Mouse (Mus musculus): ENCODE data around the gene Loxl1.
A peak's percentile ranks its signal among the peaks of the same experiment; 100 is the strongest.
"Not testable (repeated sequence)": the region's sequence is repeated elsewhere in the genome, so short reads cannot be mapped to it uniquely, and the experiment has no call there.

Gene Loxl1

GRCm38 (mm10) chr9:58275797-58276196 is 37.2 kb downstream of the Loxl1 start:
- peak; percentile 14 for DNase-seq (ENCODE audit: low spot score)

DNA sequence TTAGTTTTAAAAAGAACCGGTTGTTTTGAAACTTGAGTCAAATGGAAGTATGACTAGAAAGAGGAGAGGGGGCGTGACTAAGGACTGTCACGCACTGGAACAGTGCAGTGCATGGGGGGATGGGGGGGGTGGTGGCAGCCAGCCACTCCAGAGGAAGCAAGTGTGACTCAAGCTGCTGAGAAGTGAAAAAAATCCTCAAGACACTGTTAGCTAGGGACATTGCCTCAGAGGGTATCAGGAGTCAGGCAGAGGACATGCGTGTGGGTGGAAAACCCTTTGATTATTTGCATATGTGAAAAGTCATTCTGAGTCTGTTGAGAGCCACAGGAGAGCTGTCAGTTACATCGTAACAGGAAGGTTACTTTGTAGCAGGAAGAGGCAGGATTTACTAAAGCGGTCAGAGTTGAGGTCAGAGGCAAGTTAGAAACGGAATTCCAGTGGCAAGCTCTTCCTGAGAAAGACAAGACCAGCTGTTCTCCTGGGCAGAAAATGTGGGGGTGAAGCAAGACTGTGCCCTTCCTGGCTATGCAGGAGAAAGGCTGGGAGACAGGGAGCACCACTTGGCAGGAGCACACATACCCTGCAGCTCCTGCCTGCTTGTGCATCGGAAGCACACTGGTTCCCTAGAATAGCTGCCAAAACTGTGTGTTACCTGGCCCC is 37.7 kb downstream of the Loxl1 start:
- DNase-seq (ENCODE audit: low spot score) = peak; percentile 58

DNA sequence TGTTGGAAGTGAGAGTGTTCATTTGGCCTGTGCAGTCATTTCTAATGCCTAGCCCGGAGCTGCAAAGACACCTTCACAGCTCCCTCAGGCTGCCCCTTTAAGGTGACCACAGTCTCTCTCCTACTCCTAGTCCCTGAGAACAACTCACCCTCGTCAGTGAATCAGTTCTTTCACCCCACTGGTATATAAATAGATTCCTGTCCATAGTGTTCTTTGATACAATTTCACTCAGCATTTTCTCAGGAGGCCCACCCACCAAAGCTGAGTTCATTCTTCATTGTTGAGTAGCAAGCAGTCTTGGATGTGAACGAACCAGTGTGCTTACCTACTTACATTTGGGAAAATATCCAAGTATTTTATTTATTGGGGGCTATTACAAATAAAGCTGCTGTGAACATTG is 38.4 kb downstream of the Loxl1 start:
- DNase-seq (ENCODE audit: low spot score) = no peak

- DNase-seq (ENCODE audit: low spot score) = no peak
Observed at GRCm38 (mm10) chr9:58274101-58274604, 38.8 kb downstream of the Loxl1 start.

- DNase-seq (ENCODE audit: low spot score) = no peak
Observed at GRCm38 (mm10) chr9:58272855-58273254, 40.1 kb downstream of the Loxl1 start.

DNA sequence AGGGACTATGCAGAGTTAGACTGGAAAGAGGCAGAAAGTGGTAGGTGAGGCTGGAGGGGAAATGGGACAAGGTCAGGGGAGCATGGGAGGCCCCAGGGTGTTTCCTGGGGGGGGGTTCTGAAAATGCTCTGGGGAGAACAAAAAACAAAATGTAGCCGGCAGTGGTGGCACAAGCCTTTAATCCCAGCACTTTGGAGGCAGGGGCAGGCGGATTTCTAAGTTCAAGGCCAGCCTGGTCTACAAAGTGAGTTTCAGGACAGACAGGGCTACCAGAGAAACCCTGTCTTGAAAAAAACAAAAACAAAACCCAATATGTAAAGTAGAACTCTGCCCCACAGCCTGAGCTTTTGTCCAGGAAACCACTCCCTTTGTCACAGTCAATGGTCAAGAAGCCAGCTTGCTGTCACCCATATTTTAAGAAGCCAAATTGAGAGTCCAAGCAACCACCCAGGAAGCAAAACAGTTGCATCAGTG is 40.9 kb downstream of the Loxl1 start:
- DNase-seq (ENCODE audit: low spot score) = no peak

DNA sequence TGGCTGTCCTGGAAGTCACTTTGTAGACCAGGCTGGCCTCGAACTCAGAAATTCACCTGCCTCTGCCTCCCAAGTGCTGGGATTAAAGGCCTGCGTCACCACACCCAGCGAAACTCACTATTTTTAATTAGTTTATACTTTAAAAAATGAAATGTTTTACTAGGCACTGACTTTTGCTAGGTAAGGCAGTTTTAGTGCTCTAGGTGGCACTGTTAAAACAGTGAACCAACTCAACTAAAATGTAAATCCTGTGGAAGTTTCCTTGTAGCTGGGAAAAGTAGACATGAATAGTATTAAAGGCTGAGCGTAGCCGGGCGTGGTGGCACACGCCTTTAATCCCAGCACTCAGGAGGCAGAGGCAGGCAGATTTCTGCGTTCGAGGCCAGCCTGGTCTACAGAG is 41.4 kb downstream of the Loxl1 start:
- not testable (repeated sequence) for DNase-seq (ENCODE audit: low spot score)

GRCm38 (mm10) chr9:58271109-58271508 is 41.9 kb downstream of the Loxl1 start:
- DNase-seq (ENCODE audit: low spot score) = no peak

- no peak for DNase-seq (ENCODE audit: low spot score)
Observed at GRCm38 (mm10) chr9:58270081-58270480, 42.9 kb downstream of the Loxl1 start.

- peak; percentile 40 for DNase-seq (ENCODE audit: low spot score)
Observed at GRCm38 (mm10) chr9:58268384-58269313, 44.3 kb downstream of the Loxl1 start.

- DNase-seq (ENCODE audit: low spot score) = no peak
Observed at GRCm38 (mm10) chr9:58267046-58267445, 45.9 kb downstream of the Loxl1 start.

- DNase-seq (ENCODE audit: low spot score) = no peak
Observed at GRCm38 (mm10) chr9:58266571-58267011, 46.4 kb downstream of the Loxl1 start.

GRCm38 (mm10) chr9:58265368-58265767 is 47.6 kb downstream of the Loxl1 start:
- DNase-seq (ENCODE audit: low spot score) = no peak

- no peak for DNase-seq (ENCODE audit: low spot score)
Observed at GRCm38 (mm10) chr9:58262507-58262906, 50.5 kb downstream of the Loxl1 start.

DNA sequence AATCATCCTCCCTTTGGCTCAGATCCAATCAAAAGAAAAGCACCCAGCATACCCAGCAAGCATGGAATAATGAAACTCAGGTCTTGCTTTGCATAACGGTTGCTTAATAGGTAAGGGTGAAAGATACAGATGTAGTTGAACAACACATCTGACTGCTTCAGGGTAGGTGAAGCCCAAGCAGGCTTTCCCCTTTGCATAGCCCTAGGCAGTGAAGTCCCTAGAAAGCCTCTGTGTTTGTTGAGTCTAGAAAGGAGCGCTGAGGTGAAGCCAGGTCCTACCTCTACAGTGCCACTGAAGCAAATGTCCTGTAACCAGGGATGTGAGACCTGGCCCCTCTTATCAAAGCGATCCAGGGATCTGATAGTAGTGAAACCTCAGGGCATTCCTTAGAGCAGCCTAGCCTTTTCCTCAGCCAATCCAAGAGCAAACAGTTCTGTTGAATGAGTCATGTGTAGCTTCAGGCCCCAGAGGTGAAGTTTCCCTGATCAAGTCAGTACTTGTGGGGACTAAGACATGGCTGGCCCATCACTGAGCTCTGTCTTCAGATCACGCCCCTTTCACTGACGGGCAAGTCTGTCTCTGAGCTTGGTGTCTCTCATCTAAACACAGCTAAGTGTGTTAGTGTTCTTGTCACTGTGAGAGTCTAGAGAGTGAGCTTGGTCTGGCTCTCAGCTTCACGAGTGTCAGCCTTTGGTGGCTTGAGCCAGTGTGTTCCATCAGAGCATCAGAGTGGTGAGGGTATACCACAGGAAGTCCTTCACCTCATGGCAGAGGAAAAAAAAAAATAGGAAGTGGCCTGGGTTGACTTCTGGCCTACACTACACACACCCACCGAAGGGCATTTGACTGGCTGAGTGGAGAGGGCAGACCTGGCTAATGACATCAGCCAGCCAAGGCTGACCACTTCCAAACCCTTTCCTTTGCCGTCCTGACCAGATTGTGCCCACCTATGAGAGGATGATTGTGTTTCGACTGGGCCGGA is 57.0 kb downstream of the Loxl1 start:
- no peak for DNase-seq (ENCODE audit: low spot score)

DNA sequence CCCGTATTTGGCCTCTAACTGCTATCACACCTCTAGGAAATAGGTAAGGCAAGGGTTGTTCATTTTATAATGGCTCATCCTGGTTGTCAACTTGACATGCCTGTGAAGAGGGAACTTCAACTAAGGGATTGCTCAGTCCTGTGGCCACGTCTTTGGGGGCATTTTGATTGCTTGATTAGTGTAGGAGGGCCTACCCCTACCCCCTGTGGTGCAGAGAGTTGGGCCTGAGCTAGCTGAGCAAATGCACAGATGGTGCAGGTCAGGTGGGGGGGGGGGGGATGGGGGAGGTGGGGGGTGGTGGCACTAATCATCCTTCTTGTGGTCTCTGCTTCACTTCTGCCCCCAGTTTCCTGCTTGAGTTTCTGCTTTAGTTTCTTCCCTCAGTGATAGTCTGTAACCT is 57.9 kb downstream of the Loxl1 start:
- no peak for DNase-seq (ENCODE audit: low spot score)

- not testable (repeated sequence) for DNase-seq (ENCODE audit: low spot score)
Observed at GRCm38 (mm10) chr9:58253805-58254122, 59.2 kb downstream of the Loxl1 start.

DNA sequence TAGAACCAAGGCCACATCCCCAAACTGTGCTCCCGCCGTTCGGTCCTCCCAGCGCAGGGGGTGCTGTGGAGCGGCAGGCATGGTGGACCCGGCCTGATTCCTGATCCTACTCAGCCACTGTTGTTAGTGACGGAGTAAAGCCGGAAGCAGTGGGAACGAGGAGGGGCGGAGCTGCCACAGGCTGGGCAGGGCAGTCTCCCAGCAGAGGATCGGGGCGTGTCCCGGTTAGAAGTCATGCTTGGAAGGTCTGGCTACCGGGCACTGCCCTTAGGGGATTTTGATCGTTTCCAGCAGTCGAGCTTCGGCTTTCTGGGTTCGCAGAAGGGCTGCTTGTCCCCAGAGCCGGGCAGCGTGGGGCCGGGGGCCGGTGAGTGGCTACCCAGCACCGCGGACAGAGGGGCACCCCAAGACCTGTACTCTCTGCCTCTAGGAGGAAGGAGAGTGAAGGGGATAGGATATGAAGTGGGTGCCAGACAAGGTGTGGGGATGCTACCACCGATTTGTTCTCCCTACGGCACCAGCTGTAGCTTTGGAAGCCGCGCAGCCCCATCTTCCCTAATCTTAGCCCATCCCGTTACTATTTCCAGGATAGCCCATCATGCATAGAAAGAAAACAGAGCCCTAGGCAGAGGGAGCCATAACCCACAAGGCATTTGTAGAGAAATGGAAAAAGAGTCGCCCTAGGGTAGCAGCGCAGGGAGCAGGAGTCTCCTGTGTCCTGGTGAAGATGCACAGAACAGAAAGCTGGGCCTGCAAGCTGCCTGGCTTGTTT is 59.8 kb downstream of the Loxl1 start, which contains the start of gene Stoml1:
TSS of gene Stoml1 (plus strand) at position 132 of the 772 bp plus-strand sequence.
- DNase-seq (ENCODE audit: low spot score) = peak; percentile 93

- not testable (repeated sequence) for DNase-seq (ENCODE audit: low spot score)
Observed at GRCm38 (mm10) chr9:58250730-58251129, 62.3 kb downstream of the Loxl1 start.

DNA sequence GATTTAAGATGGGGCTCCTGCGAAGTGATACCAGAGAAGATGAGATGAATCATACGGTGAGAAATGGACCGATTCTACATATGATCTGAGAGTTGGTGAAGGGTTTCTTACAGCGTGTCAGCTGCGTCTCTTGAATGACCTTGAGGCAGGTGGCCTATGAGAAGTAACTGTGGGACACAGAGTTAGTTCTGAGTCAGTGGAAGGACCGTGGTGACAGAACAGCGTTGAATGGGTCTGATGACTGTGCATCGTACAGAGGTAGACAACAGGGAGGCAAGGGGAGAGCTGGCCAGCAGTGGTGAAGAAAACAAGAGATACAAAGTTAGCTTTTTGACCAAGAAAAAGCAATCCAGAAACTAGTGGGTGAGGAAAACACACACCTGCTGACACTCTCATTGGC is 62.7 kb downstream of the Loxl1 start:
- no peak for DNase-seq (ENCODE audit: low spot score)

All from yolk sac, embryonic 10.5 days (tissue).